In the genomic region with DNA sequence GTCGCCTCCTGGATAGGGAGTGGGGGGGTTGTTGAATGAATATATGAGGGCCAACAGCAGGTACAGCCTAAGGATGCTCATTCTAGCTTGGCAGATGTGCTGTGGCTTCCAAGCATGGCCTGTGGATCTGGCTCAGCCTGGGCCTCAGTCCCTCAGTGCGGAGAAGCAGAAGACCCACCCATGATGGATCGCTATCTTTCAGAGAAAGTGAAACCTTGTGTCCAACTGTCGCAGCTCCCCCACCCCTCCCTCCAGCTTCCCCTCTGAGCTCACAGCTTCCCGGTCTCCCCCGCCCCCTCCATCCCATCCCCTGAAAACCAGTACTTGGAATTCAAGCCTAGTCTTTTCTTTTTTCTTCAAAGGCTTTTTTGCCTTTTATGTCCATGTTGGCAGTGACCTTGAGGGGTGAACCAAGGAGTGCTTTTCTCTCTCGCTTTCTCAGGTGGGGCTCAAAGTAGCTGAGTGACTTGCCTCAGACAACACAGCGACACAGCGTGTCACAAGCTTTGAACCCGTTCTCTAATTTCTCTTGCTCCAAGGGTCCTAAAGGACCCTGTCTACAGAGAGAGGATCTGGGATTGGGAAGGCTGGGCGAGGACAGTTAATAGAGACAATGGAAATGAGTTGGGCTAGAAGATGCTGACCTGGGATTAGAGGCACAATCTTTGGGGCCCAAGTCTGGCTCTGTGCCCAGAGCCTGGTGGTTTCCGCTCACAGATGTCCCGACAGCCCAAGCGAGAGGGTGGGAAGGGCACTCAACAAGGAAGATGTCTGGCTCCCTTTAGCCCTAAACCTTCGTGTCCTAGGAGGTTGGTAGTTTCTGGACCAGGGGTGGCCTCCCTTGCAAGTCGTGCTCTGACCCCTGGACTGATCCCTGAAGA, we compare ENCODE assay signal across 10 mouse cellular contexts. TPM values are rescaled to one million over a fixed set of nuclear protein-coding genes. Genes with fewer than 3 reads are reported as not detected.
A peak's percentile ranks its signal among the peaks of the same experiment; 100 is the strongest.
DNase-seq lines count a peak whose midpoint lies in the region; ATAC-seq lines count a peak whose summit lies in the region.
"Had no signal": no experiment of that assay in that cellular context is flagged by ENCODE, and none has a peak within 500 bp of the region (broad histone marks: within the 10 kb centered on the region; RNA-seq: fewer than 3 reads in every experiment).

A gene (plus strand): TSS at position 756 of the 881 bp plus-strand sequence.

- peak; percentile 84 for DNase-seq in CD4-positive helper T cell, adult 2 months (ENCODE audit: low read depth, low spot score)
- peak; percentile 69 for DNase-seq in ES-CJ7 (ENCODE audit: low read depth, low spot score)
- DNase-seq in induced T-regulatory cell, adult 2 months (ENCODE audit: low read depth), result peak; percentile 85
- no peak for DNase-seq in adrenal gland, adult 2 months
- no peak for DNase-seq in layer of hippocampus, adult 8-10 months (ENCODE audit: low spot score in 2 of 2)
- DNase-seq in cerebellum, adult 9-11 months, result no peak

- ATAC-seq in neutrophil, adult 5-6 weeks (ENCODE audit: extremely low read depth, insufficient number of reproducible peaks, low FRiP score, poor library complexity, severe bottlenecking), result no peak

RNA-seq across cellular contexts. Expression of the gene that starts here (rescaled TPM):
- 95.2 and 98.0 TPM in 2 replicates for total RNA-seq in neutrophil, adult 5-6 weeks (2017)
- under 1 TPM in 1 of 2 experiments, not detected in 1; 0.45 TPM for total RNA-seq in adrenal gland, adult 2 months (2021)
- polyA plus RNA-seq in adrenal gland, adult 2 months (2012; rRNA removed), result 0.13 and 0.17 TPM in 2 replicates
- under 1 TPM in 2 of 4 experiments, not detected in 2; 0.65 to 0.93 TPM for total RNA-seq in layer of hippocampus, adult 8-10 months (2022)
- polyA plus RNA-seq: embryonic facial prominence, embryonic 12.5 days; neural tube, embryonic 12.5 days; stomach, embryonic 14.5 days had no signal

Comparison
In these comparisons a context has a peak if more than half of its experiments do, and no peak if none do; other contexts are left out.
1. RNA of the gene that starts here (total RNA-seq): 95.2 to 98.0 TPM in neutrophil, adult 5-6 weeks; 0.65 to 0.93 TPM in layer of hippocampus, adult 8-10 months and 0.45 TPM in adrenal gland, adult 2 months; every median in the first group is over 10 times any median in the second.
2. DNase-seq: peak in CD4-positive helper T cell, adult 2 months (single experiment), ES-CJ7 (single experiment) and induced T-regulatory cell, adult 2 months (single experiment); none in adrenal gland, adult 2 months (single experiment), layer of hippocampus, adult 8-10 months (0 of 2) and cerebellum, adult 9-11 months (single experiment).